Mouse (Mus musculus): ENCODE measurements at regions not wholly inside any gene's neighbourhood (a gene's known extent, or its start where the extent isn't known, plus 50 kb on each side); places are given as distances from the start of the nearest gene placed in this dataset.

- no peak for TF ChIP-seq CTCF (IDR thresholded peaks at IDR 0.05; ENCODE audit: control insufficient read depth, insufficient read depth, low read length)
- no peak for TF ChIP-seq POLR2A (IDR thresholded peaks at IDR 0.05; ENCODE audit: borderline replicate concordance, control insufficient read depth, low read depth, low read length)
Measured at GRCm38 (mm10) chr9:63841102-63841501, 83.3 kb upstream of the Smad3 start.
